Mouse (Mus musculus): ENCODE measurements around the gene Wnk4.

Wnk4 gene

DNA sequence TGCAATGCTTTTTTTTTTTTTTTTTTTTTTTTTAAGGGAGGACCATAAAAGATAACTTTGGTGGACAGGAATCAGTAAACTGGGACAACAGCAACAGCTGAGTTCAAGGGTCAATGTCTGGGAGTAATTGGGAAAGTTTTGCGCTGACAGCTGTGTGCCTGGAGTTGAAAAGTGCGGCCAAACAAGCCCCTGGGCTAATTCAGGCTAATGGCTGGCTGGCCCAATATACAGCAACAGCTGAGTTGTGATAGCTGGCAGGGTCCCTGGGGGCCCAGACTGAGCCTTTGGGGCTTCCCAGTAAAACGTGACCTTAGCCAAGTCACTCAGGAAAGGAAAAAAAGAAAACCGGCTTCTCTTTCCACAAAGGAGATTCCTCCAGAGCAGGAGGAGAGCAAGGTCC, 15.3 kb upstream of the Wnk4 start:
- peak; percentile 75 for DNase-seq (ENCODE audit: low read depth, low spot score)

DNA sequence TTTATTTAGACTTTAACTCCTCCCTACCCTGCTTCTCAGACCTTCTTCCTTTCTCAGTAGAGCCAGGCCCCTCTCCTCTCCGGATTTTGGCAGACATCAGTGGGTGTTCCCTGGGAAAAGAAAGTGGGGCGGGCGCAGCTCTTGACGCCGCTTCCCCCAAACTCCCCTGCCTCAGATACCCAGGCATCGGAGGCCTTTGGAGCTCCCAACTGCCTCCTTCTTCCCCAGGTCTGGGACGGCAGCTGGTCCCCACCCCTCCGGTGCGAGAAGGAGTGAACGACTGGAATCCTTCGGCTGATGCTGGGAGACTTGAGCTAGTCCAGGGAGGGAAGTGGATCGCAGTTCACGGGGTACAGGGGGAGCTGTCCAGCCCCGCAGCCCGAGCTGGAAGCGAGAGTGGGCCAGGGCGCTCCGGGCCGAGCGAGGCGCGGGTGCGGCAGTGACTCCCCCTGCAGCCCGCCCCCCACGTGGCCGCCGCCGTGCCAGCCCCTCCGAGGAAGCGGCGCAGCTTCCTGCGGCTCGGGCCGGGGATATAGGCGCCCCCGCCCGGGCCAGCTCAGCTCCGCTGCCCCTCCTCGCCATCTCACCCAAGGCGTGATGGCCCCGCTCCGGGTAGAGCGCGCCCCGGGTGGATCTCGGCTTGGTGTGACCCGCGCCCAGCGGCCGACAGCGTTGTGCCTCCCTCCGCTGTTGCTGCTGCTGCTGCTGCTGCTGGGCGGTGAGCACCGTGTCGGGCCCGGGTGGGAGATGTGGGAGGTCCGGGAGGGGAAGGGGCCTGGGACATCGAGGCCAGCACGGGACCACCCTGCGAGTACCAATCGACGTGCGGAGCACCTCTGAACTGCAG, 14.3 kb upstream of the Wnk4 start, which contains the start of gene Ramp2:
Ramp2 (plus strand) TSS at position 174 of the 847 bp plus-strand sequence.
- no peak for DNase-seq (ENCODE audit: low read depth, low spot score)

DNA sequence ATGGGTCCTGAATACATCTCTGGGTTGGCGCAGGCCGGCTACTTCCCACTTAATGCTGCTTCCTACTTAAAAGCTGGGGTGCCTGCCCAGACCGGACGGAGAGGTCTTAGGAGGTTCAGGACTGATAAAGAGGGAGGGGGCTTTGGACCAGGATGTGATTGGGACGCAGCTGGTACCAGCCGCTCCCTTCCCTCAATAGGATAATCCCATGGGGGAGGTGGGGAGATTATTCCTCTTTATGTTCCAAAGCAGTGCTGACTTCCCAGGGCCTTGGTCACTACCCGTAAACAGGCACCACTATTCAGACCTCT, 13.7 kb upstream of the Wnk4 start:
- no peak for DNase-seq (ENCODE audit: low read depth, low spot score)

DNA sequence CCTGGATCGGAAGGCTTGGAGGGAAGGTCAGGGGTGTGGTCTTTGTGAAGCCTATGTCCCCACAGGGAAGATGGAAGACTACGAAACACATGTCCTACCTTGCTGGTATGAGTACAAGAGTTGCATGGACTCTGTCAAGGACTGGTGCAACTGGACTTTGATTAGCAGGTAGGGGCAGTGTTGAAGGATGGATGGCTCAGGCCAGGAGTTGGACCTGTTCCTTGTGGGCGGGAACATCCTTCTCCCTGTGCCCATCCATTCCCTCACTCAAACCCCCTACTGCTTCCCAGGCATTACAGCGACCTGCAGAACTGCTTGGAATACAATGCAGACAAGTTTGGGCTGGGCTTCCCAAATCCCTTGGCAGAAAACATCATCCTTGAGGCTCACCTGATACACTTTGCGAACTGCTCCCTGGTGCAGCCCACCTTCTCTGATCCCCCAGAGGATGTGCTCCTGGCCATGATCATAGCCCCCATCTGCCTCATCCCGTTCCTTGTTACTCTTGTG, 12.8 kb upstream of the Wnk4 start:
- no peak for DNase-seq (ENCODE audit: low read depth, low spot score)

DNA sequence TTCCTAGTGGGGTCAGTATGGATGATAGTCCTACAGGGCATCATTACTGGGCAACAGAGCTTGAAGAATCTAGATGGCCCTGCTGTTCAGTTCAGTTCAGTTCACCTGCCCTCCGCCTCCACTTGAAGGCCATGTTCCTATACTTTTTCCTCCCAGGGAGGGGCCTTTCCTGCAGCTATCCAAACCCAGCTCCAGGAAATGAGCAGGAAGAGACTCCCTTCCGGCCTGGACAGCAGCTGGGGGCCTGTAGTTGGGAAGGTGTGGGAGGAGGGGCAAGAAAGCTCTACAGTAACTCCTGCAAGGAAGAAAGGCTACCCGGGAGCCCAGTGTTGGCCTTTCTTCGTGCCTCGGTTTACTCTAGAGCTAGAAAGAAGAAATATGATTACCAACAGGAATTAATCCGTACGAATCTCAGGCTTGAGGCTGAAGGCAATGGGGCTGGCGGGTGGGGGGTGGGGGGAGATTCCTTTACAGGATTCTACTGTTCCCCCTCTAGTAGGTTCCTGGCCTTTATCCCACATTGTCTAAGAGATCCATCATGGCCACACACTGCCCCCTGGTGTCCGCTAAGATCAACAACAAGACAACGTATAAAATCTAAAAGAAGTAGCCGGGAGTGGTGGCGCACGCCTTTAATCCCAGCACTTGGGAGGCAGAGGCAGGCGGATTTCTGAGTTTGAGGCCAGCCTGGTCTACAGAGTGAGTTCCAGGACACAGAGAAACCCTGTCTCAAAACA, 11.9 kb upstream of the Wnk4 start:
- DNase-seq (ENCODE audit: low read depth, low spot score): no peak

DNA sequence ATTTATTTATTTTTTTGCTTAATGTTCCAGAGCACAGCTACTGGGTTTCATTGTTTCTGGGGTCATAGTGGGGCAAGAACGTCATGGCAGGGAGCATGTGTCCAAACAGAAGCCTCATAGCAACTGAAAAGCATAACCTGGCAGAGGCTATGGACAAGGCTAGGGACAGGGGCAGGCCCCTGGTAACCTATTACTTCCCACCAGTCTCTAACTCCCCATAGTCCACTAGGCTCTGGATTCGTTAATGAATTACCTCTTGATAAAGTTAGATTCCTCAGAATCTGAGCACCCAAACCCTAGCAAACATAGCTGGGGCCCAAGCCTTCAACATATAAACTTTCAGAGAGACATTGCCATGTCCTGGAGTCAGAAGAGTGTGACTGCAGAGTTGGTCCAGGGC, 9.3 kb upstream of the Wnk4 start:
- no peak for DNase-seq (ENCODE audit: low read depth, low spot score)

DNA sequence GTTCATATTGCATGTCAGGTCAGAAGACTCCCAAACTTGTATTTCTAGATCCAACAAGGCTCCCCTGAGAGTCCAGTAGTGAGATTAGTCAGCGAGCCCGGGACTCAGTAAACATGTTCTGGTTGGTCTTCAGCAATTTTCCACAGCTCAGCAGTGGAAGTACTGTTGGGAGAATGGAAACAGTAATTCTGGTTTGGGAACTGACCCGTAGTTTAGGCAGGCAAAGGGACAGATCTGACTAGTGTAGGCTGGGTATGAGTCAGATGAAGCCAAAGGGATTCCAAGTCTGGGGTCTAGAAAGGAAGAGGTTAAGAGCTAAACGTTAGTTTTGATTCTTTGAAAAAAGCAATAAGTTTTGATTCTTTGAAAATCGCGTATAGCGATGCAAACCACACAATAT, 7.4 kb upstream of the Wnk4 start:
- DNase-seq (ENCODE audit: low read depth, low spot score): no peak

DNA sequence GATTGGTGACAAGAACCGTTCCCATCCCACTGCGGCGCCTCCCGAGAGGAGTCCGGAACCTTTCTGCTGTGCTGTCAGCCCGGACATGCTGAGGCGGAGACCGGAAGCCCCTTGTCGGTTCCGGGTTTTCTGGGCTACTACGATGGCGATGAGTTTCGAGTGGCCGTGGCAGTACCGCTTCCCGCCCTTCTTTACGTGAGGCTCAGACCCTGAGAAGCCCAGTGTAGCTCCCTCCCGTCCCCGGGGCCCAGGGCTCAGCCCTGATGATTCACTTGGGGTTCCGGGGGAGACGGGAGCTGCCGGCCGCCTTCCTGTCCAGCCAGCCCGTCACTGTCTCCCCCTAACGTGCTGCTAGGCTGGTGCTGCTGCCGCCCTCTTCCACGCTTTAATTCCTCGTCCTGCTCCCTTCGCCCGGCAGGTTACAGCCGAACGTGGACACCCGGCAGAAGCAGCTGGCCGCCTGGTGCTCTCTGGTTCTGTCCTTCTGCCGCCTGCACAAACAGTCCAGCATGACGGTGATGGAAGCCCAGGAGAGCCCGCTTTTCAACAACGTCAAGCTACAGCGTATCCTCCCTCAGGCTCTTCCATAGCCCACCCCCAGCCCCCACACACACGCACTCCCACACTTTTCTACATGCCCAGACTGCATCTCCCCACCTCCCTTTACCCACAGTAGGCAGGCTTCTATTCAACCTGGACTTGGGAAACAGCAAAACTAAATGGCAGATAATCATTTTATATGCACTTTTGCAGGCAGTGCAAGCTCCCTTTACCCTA, 6.6 kb upstream of the Wnk4 start, which contains the start of gene Vps25:
Vps25 (plus strand) TSS at position 95 of the 777 bp plus-strand sequence.
- DNase-seq (ENCODE audit: low read depth, low spot score): peak; percentile 63

DNA sequence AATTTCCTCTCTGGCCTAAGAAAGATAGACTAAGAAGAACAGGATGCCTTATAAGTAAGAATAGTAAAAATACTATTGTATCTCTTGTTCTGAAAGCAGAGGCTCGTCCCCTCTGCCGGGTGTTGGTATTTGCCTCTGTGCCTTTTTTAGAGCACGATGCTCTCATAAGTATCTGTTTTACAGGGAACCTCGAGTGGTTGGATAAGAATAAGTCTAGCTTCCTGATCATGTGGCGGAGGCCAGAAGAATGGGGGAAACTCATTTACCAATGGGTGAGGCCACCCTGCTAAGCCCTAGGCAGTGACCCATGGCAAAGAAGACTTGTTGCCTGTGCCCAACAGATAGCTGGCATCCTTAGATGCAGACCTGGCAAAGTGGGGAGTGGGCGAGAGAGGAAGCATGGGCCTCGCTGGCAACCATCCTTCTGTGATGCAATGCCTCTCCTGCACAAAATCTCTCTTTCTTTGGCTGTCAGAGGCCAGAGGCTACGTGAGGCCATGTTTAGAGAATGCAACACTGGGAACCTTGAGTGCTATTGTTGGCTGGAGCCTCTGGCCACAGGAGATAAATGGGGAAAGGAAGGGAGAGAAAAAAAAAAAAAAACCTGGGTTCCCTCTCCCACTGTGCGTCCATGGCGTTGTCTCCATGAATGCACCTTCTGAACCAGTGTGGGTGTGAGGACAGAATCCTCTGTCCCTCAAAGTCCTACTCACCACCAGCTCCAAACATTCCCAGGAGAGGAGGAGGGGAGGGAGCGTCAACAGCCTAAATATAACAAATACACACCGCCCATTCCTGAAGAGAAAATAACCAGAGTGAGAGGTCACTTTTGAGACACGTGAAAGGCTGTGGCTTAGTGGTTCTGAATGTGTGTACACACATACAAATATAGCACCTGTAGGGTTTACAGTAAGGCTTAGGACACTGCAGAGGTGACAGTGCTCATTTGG, 4.3 kb upstream of the Wnk4 start:
- DNase-seq (ENCODE audit: low read depth, low spot score): no peak

DNA sequence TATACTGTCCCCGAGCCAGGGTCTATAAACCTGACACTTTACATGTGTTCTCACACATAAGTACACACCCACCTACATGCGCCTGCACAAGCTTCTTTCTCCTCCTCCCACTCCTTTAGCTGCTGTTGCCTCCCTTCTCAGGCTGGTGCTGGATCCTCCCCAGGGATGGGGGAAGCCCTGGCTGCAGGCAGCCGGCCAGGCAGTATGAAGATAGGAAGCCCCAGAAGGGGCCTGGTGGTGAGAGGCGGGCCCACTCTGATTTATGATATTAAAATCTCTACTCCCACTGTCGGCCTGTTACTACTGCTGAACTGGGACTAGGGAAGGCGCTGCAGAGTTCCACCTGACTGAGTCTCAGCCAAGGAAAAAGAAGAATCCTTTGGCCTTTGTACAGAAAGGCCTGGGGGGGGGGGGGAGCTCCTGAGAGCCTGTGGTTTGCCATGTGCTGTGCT, 1.1 kb upstream of the Wnk4 start:
- no peak for DNase-seq (ENCODE audit: low read depth, low spot score)

DNA sequence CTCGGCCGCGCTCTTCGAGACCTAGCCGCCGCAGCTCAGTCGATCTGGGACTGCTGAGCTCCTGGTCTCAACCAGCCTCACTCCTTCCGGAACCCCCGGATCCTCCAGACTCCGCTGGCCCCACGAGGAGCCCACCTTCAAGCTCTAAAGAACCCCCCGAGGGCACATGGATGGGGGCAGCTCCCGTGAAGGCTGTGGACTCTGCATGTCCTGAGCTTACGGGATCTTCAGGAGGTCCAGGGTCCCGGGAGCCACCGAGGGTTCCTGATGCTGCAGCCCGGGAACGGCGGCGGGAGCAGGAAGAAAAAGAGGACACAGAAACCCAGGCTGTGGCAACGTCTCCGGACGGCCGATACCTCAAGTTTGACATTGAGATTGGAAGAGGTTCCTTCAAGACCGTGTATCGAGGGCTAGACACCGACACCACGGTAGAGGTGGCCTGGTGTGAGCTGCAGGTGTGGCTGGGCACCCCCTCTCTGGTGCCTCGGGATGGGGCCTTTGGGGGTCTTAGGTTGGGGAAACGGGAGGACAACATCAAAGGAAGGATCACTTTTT, 536 bp downstream of the Wnk4 start:
- DNase-seq (ENCODE audit: low read depth, low spot score): no peak

DNA sequence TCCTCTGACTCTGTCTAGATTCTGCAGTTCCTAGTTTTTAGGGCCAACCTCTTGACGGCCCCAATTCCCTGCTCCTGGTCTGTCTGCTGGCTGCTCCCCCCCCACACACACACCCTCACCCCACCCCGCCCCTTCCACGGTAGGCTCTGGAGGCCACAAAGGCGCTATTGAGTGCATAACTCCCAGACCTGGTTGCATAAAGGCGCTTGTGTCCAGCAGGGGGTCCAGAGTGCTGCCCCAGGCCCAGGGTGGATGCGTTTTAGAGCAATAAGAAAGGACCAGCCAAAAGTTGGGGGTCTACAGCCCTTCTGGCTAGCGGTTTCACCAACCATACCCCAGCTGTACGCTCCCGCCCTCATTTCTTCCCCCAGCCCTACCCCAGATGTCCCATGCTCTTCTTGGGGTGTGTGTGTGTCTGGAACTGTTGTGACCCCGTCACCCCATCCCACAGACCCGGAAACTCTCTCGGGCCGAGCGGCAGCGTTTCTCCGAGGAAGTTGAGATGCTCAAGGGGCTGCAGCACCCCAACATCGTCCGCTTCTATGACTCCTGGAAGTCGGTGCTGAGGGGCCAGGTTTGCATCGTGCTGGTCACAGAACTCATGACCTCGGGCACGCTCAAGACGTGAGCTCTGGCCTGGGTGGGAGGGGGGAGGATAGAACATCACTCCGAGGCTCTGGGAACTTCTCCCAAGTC, 2.1 kb downstream of the Wnk4 start:
- no peak for DNase-seq (ENCODE audit: low read depth, low spot score)

DNA sequence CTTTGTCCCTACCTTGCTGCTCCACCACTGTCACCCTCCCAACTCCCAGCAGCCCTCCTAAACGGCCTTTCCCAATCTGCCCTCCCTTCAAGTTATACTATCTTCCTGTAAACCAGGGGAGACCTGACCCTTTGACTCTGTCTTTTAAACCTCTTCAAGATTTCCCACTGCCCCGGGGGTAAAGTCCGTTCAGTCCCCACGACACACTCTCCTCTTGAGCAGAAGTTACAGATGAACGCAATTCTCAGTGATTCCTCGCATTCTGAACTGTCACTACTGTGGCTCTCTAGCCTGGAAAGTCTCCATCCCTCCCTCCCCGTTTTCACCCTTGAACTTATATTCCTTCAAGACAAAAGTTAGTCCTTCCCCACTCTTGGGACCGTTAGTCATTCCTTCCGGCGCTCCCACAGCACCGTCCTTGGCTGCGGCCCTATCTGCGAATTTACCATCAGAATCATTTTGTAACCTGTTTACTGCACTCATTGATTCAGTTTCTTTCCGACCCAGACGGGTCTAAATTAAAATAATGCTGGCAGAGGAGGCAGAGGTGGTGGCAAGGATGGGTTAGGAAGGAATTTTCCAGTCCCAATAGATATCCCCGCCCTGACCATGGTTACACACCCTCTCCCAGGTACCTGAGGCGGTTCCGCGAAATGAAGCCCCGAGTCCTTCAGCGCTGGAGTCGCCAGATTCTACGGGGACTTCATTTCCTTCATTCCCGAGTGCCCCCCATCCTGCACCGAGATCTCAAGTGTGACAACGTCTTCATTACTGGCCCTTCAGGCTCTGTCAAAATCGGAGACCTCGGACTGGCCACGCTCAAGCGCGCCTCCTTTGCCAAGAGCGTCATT, 3.0 kb downstream of the Wnk4 start:
- DNase-seq (ENCODE audit: low read depth, low spot score): no peak

DNA sequence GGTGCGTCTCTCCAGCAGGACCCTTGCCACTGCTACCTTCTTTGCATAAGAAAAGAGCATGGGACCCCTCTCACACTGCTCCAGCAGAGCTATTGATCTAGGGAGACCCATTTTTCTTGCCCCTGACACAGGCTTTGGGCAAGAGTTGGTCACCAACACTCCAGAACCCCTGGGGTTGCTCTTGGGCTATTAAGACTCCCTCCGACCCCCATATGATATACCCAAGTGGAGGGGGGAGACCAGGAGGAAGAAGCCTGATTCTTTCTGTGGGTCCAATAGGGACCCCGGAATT, 3.6 kb downstream of the Wnk4 start:
- DNase-seq (ENCODE audit: low read depth, low spot score): no peak

DNA sequence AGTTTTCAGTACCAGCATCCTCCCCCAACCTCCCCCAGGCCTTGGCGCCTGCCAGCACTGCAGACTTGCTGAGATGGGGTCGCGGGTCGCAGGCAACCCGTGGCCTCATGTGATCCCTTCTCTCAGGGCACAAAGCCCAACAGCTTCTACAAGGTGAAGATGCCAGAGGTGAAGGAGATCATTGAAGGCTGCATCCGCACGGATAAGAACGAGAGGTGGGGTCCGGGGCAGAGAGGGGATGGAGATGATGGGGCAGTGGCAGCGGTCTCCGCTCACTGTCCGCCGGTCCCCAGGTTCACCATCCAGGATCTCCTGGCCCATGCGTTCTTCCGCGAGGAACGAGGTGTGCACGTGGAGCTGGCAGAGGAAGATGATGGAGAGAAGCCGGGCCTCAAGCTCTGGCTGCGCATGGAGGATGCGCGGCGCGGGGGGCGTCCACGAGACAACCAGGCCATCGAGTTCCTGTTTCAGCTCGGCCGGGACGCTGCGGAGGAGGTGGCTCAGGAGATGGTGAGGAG, 4.6 kb downstream of the Wnk4 start:
- DNase-seq (ENCODE audit: low read depth, low spot score): no peak

DNA sequence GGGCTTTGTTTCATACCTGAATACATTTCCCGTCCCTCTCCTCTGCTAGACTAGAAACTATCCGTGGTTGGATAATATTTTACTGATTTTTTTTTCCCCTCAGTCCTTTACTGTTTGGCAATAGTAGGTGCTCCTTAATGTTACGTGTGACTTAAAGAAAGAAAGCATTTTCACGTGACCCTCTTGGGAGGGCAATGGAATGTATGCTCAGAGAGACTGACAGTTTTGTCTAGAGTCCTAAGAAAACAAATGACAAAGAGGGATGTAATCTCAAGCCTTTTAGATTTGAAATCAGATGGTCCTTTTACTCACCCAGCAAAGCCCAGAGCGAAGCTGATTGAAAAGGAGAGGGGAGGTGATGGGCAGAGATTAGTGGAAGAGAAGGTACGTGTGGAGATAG, 5.5 kb downstream of the Wnk4 start:
- no peak for DNase-seq (ENCODE audit: low read depth, low spot score)

DNA sequence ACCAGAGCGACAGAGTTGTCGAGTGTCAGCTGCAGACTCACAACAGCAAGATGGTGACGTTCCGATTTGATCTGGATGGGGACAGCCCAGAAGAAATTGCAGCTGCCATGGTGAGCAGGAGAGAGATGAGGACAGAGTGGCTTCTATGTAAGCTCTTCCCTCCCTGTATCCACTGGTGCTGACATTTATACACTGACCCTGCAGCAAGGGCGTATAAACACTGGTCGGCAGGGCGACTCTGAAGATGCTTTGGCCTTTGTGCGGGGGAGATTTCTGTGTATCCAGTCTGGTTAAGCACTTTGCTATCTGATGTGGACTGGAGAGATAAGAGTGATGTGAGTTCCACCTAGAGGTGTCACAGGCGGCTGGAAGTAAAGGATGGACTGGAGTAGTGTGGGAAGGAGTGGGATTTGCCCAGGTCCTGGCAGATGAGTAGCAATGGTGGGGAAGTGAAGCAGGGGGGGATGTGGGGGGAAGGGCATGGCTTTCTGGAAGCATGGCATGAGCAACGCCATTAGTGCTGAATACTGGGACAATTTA, 9.3 kb downstream of the Wnk4 start:
- no peak for DNase-seq (ENCODE audit: low read depth, low spot score)

DNA sequence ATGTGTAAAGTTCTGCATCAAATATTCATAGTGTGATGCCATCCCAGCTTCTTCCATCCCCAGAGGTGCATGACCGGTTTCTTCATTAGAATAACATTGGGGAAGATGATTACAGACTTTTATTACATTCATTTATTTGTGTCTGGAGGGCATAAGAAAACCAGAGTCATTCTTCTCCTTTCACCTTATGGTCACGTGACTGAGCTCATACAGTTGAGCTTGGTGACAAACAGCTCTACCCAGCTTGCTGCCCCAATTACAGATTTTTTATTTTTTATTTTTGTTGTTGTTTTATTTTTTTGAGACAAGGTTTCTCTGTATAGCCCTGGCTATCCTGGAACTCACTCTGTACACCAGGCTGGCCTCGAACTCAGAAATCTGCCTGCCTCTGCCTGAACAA, 12.1 kb downstream of the Wnk4 start:
- no peak for DNase-seq (ENCODE audit: low read depth, low spot score)

DNA sequence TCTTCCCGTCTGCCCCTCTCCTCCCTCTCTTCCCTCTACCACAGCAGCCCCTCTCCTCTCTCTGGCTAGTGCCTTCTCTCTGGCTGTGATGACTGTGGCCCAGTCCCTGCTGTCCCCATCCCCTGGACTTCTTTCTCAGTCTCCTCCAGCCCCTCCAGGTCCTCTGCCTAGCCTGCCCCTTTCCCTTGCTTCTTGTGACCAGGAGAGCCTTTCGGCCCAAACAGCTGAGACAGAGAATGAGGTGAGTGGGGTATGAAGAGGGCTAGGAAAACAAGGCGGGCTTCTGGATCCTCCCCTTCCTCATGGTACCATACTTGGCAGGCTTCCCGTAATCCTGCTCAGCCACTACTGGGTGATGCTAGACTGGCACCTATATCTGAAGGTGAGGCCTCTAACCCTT, 14.9 kb downstream of the Wnk4 start:
- DNase-seq (ENCODE audit: low read depth, low spot score): no peak
